Mouse (Mus musculus): Measurements from ENCODE around the gene Gm5485. TPM values are rescaled to one million over a fixed set of nuclear protein-coding genes. Genes with fewer than 3 reads are reported as not detected.

Gm5485 gene
- total RNA-seq, 1 experiment = not detected

- H3K27ac ChIP-seq (ENCODE audit: insufficient read depth, low read depth, low read length, poor library complexity, severe bottlenecking) = peak overlapping the region; percentile 80
- no peak overlapping the region for H3K4me3 ChIP-seq (ENCODE audit: insufficient read depth in 1 of 2, low read depth in 1 of 2, low read length in 2 of 2, poor library complexity in 1 of 2, severe bottlenecking in 1 of 2)
- in situ Hi-C loops (cut with MboI; ENCODE audit: low sequenced_read_pairs in 2 of 2, unreplicated experiment in 2 of 2) = no loop called here
- peaks cover 14 to 19% of the 10 kb centered on the region in 2 experiments; a peak in 3 of 4 replicates for H3K4me1 ChIP-seq (ENCODE audit: control insufficient read depth in 2 of 2, insufficient read depth in 2 of 2, low read length in 2 of 2, poor library complexity in 1 of 2)
- peaks cover 4% of the 10 kb centered on the region for H3K36me3 ChIP-seq (ENCODE audit: control insufficient read depth, insufficient read depth, low read length, poor library complexity, severe bottlenecking)
- no peaks in the 10 kb centered on the region for H3K9me3 ChIP-seq (ENCODE audit: control insufficient read depth, insufficient read depth, low read depth, low read length)
- TF ChIP-seq MAFK (IDR thresholded peaks at IDR 0.05; ENCODE audit: insufficient read depth, low read depth, low read length) = no peak
- no peak for TF ChIP-seq HCFC1 (IDR thresholded peaks at IDR 0.05; ENCODE audit: borderline replicate concordance, insufficient read depth, low read length)
- TF ChIP-seq ZNF384 (IDR thresholded peaks at IDR 0.05; ENCODE audit: low read depth, low read length) = no peak
- TF ChIP-seq CHD2 (IDR thresholded peaks at IDR 0.05; ENCODE audit: low read depth, low read length) = no peak
- no peak for TF ChIP-seq ZC3H11A (IDR thresholded peaks at IDR 0.05; ENCODE audit: borderline replicate concordance, low read depth, low read length)
- no peak overlapping the region for H3K9ac ChIP-seq (ENCODE audit: insufficient read depth, low read depth, low read length, poor library complexity, severe bottlenecking)
- no peak for DNase-seq (ENCODE audit: low read depth, low spot score)
Observed at GRCm38 (mm10) chr16:48437476-48437875, 25.3 kb upstream of the Gm5485 start.

- DNase-seq (ENCODE audit: low read depth, low spot score) = no peak
- no peak for TF ChIP-seq ZC3H11A (IDR thresholded peaks at IDR 0.05; ENCODE audit: borderline replicate concordance, low read depth, low read length)
- Histone ChIP-seq H3K9me3 (ENCODE audit: control insufficient read depth, insufficient read depth, low read depth, low read length) (no peaks in the 10 kb centered on the region), H3K4me1 (ENCODE audit: control insufficient read depth in 2 of 2, insufficient read depth in 2 of 2, low read length in 2 of 2, poor library complexity in 1 of 2) (peaks cover 19 to 22% of the 10 kb centered on the region in 2 experiments), H3K27ac (ENCODE audit: insufficient read depth, low read depth, low read length, poor library complexity, severe bottlenecking) (peak overlapping the region; percentile 97; the same call in 1 of the 2 replicates), H3K4me3 (ENCODE audit: insufficient read depth in 1 of 2, low read depth in 1 of 2, low read length in 2 of 2, poor library complexity in 1 of 2, severe bottlenecking in 1 of 2) (no peak overlapping the region), H3K9ac (ENCODE audit: insufficient read depth, low read depth, low read length, poor library complexity, severe bottlenecking) (no peak overlapping the region), H3K36me3 (ENCODE audit: control insufficient read depth, insufficient read depth, low read length, poor library complexity, severe bottlenecking) (peaks cover 4% of the 10 kb centered on the region)
- in situ Hi-C loops (cut with MboI; ENCODE audit: low sequenced_read_pairs in 2 of 2, unreplicated experiment in 2 of 2) = no loop called here
Observed at GRCm38 (mm10) chr16:48435454-48435853, 23.2 kb upstream of the Gm5485 start.

DNA sequence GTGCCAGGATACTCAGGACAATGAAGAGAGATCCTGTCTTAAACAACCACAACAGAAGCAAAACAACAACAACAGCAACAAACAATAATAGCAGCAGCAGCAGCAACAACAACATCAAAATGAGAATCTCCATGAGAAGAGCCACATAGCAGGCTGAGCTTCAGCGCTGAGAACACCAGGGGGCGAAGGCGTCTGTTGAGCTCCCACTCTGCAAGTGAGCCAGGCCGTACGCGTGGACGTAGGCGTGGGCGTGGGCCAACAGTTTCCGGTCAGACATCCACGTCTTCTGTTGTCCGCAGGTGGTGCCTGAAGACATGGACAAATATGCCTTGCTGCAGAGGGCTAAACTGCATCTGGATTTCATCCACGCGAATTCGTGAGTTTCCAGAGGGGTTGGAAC is 18.8 kb upstream of the Gm5485 start, which contains the start of gene Morc1:
Gene Morc1 (plus strand): TSS at position 211 of the 400 bp plus-strand sequence.
- Histone ChIP-seq H3K27ac (ENCODE audit: insufficient read depth, low read depth, low read length, poor library complexity, severe bottlenecking) (no peak within 1 kb of the TSS), H3K9ac (ENCODE audit: insufficient read depth, low read depth, low read length, poor library complexity, severe bottlenecking) (peak within 1 kb of the TSS; percentile 58; the same call in 1 of the 2 replicates), H3K4me3 (ENCODE audit: insufficient read depth in 1 of 2, low read depth in 1 of 2, low read length in 2 of 2, poor library complexity in 1 of 2, severe bottlenecking in 1 of 2) (peak within 1 kb of the TSS; percentile 50 to 64), H3K36me3 (ENCODE audit: control insufficient read depth, insufficient read depth, low read length, poor library complexity, severe bottlenecking) (no peaks in the 10 kb centered on the region), H3K4me1 (ENCODE audit: control insufficient read depth in 2 of 2, insufficient read depth in 2 of 2, low read length in 2 of 2, poor library complexity in 1 of 2) (peaks cover 16 to 20% of the 10 kb centered on the region in 2 experiments; a peak in 3 of 4 replicates), H3K9me3 (ENCODE audit: control insufficient read depth, insufficient read depth, low read depth, low read length) (no peaks in the 10 kb centered on the region)
- peak; percentile 52 for DNase-seq (ENCODE audit: low read depth, low spot score)
- TF ChIP-seq CHD2 (IDR thresholded peaks at IDR 0.05; ENCODE audit: low read depth, low read length) (no peak), ZC3H11A (IDR thresholded peaks at IDR 0.05; ENCODE audit: borderline replicate concordance, low read depth, low read length) (peak; percentile 39; the same call in 1 of the 2 replicates)
- in situ Hi-C loops (cut with MboI; ENCODE audit: low sequenced_read_pairs in 2 of 2, unreplicated experiment in 2 of 2) = no loop called here

- Histone ChIP-seq H3K9me3 (ENCODE audit: control insufficient read depth, insufficient read depth, low read depth, low read length) (no peaks in the 10 kb centered on the region), H3K9ac (ENCODE audit: insufficient read depth, low read depth, low read length, poor library complexity, severe bottlenecking) (no peak overlapping the region), H3K27ac (ENCODE audit: insufficient read depth, low read depth, low read length, poor library complexity, severe bottlenecking) (no peak overlapping the region), H3K4me1 (ENCODE audit: control insufficient read depth in 2 of 2, insufficient read depth in 2 of 2, low read length in 2 of 2, poor library complexity in 1 of 2) (peaks cover 10 to 14% of the 10 kb centered on the region in 2 experiments; a peak in 3 of 4 replicates), H3K4me3 (ENCODE audit: insufficient read depth in 1 of 2, low read depth in 1 of 2, low read length in 2 of 2, poor library complexity in 1 of 2, severe bottlenecking in 1 of 2) (no peak overlapping the region), H3K36me3 (ENCODE audit: control insufficient read depth, insufficient read depth, low read length, poor library complexity, severe bottlenecking) (no peaks in the 10 kb centered on the region)
- in situ Hi-C loops (cut with MboI; ENCODE audit: low sequenced_read_pairs in 2 of 2, unreplicated experiment in 2 of 2) = no loop called here
- DNase-seq (ENCODE audit: low read depth, low spot score) = no peak
- TF ChIP-seq HCFC1 (IDR thresholded peaks at IDR 0.05; ENCODE audit: borderline replicate concordance, insufficient read depth, low read length) (no peak), CHD2 (IDR thresholded peaks at IDR 0.05; ENCODE audit: low read depth, low read length) (no peak), MAFK (IDR thresholded peaks at IDR 0.05; ENCODE audit: insufficient read depth, low read depth, low read length) (no peak), ZNF384 (IDR thresholded peaks at IDR 0.05; ENCODE audit: low read depth, low read length) (no peak), ZC3H11A (IDR thresholded peaks at IDR 0.05; ENCODE audit: borderline replicate concordance, low read depth, low read length) (no peak)
Observed at GRCm38 (mm10) chr16:48429427-48429826, 17.2 kb upstream of the Gm5485 start.

- Histone ChIP-seq H3K36me3 (ENCODE audit: control insufficient read depth, insufficient read depth, low read length, poor library complexity, severe bottlenecking) (no peaks in the 10 kb centered on the region), H3K4me3 (ENCODE audit: insufficient read depth in 1 of 2, low read depth in 1 of 2, low read length in 2 of 2, poor library complexity in 1 of 2, severe bottlenecking in 1 of 2) (no peak overlapping the region), H3K27ac (ENCODE audit: insufficient read depth, low read depth, low read length, poor library complexity, severe bottlenecking) (no peak overlapping the region), H3K9ac (ENCODE audit: insufficient read depth, low read depth, low read length, poor library complexity, severe bottlenecking) (no peak overlapping the region), H3K4me1 (ENCODE audit: control insufficient read depth in 2 of 2, insufficient read depth in 2 of 2, low read length in 2 of 2, poor library complexity in 1 of 2) (peaks cover 4 to 5% of the 10 kb centered on the region in 2 experiments; a peak in 2 of 4 replicates), H3K9me3 (ENCODE audit: control insufficient read depth, insufficient read depth, low read depth, low read length) (no peaks in the 10 kb centered on the region)
- TF ChIP-seq ZC3H11A (IDR thresholded peaks at IDR 0.05; ENCODE audit: borderline replicate concordance, low read depth, low read length) (no peak), HCFC1 (IDR thresholded peaks at IDR 0.05; ENCODE audit: borderline replicate concordance, insufficient read depth, low read length) (no peak), CHD2 (IDR thresholded peaks at IDR 0.05; ENCODE audit: low read depth, low read length) (no peak), ZNF384 (IDR thresholded peaks at IDR 0.05; ENCODE audit: low read depth, low read length) (no peak), MAFK (IDR thresholded peaks at IDR 0.05; ENCODE audit: insufficient read depth, low read depth, low read length) (no peak)
- in situ Hi-C loops (cut with MboI; ENCODE audit: low sequenced_read_pairs in 2 of 2, unreplicated experiment in 2 of 2) = no loop called here
- DNase-seq (ENCODE audit: low read depth, low spot score) = no peak
Observed at GRCm38 (mm10) chr16:48424069-48424468, 11.9 kb upstream of the Gm5485 start.
